Mouse (Mus musculus): ENCODE data around the gene Agfg1. TPM values are rescaled to one million over a fixed set of nuclear protein-coding genes. Genes with fewer than 3 reads are reported as not detected.

Gene Agfg1
- polyA plus RNA-seq, 1 experiment from 2014 or later: 25.7 TPM

DNA sequence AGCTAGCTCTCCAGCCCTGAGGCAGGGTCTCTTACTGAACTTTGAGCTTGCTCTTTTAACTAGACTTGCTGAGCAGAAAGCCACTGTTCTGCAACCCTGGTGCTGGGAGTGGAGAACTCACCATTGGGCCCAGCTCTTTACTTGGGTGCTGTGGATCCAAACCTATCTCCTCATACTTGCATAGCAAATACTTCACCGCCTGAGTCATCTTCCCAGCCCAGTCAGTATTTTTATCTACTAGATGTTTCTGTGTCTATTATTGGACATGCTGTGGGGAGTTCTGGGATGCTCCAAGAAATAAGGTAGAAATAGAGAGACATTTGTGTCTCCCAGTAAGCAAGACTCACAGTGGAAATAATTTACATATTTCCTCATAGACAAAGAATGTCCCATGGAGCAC is 35.2 kb upstream of the Agfg1 start:
- H3K4me3 ChIP-seq: no peak overlapping the region
- no peaks in the 10 kb centered on the region for H3K36me3 ChIP-seq
- no peak overlapping the region for H3K4me2 ChIP-seq
- peaks cover 8% of the 10 kb centered on the region; the same call in 1 of the 2 replicates for H3K4me1 ChIP-seq
- no peak overlapping the region for H3K9ac ChIP-seq
- 95% methylated on average over 1 of the region's 1 CpGs for WGBS
- H3K27me3 ChIP-seq: no peaks in the 10 kb centered on the region
- no peak overlapping the region for H3K27ac ChIP-seq
- H3K9me3 ChIP-seq: no peaks in the 10 kb centered on the region
- ATAC-seq (ENCODE audit: insufficient number of reproducible peaks, low FRiP score, low TSS enrichment, low read depth): no peak

DNA sequence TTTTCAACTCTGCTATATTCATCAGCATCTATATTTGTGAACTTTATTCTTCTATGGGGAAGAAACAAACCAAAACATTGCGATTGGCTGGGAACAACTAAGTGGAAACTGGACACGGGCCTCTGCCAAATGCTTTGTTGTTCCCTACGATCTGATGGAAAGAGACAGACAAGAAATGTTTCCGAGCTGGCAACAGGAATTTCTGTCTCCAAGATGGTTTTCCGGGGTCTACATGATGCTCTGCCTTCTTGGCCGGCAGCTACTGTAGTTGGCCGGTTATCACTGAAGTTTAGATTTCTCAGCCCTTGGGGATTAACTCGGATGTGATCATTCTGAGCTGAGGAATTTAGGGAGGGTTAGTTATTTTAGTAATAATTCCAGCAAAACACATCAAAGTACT is 32.9 kb upstream of the Agfg1 start:
- Histone ChIP-seq H3K27ac (no peak overlapping the region), H3K36me3 (no peaks in the 10 kb centered on the region), H3K4me2 (no peak overlapping the region), H3K27me3 (no peaks in the 10 kb centered on the region), H3K4me3 (no peak overlapping the region), H3K4me1 (peaks cover 7% of the 10 kb centered on the region; the same call in 1 of the 2 replicates), H3K9me3 (no peaks in the 10 kb centered on the region), H3K9ac (no peak overlapping the region)
- WGBS: 68% methylated on average over 8 of the region's 8 CpGs
- no peak for ATAC-seq (ENCODE audit: insufficient number of reproducible peaks, low FRiP score, low TSS enrichment, low read depth)

DNA sequence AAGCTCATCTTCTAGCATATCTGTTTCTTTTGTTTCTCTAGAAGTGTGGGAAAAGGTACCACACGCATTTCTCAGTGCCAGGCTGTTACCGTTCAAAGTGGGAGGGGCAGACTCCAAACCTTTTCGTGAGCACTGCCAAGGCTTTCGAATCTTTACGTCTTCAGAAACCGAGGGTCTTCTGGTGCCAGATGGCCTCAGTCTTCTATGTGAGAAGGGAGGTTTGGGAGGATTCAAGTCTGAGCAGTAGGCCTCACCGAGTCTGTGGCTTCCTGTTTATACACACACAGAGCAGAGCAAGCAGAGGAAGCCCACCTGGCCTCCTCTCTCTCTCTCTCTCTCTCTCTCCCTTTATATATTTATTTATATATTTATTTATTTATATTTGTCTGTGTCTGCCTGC is 32.1 kb upstream of the Agfg1 start:
- no peaks in the 10 kb centered on the region for H3K27me3 ChIP-seq
- no peak for ATAC-seq (ENCODE audit: insufficient number of reproducible peaks, low FRiP score, low TSS enrichment, low read depth)
- peaks cover 6% of the 10 kb centered on the region; the same call in 1 of the 2 replicates for H3K4me1 ChIP-seq
- no peaks in the 10 kb centered on the region for H3K9me3 ChIP-seq
- 77% methylated on average over 7 of the region's 7 CpGs for WGBS
- H3K27ac ChIP-seq: no peak overlapping the region
- H3K4me2 ChIP-seq: no peak overlapping the region
- H3K9ac ChIP-seq: no peak overlapping the region
- no peaks in the 10 kb centered on the region for H3K36me3 ChIP-seq
- H3K4me3 ChIP-seq: no peak overlapping the region

DNA sequence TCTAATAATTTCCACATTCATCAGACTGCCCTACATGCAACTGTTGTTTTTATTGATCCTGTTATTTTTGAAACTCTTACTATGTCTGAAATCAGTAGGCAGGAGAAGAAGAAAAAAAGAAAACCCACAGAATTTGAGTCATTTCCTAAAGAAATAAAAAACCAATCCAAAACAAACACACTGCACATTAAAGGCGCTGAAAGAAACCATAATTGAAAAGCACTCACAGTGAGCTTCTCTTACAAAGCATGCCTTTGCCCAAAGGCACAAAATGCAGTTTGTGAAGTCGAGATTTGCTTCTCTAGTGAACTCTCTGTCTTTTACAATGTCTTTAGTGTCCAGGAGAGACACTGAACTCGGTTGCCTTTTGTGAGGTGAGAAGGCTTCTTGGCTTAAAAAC is 30.7 kb upstream of the Agfg1 start:
- Histone ChIP-seq H3K4me2 (no peak overlapping the region), H3K36me3 (no peaks in the 10 kb centered on the region), H3K27me3 (no peaks in the 10 kb centered on the region), H3K27ac (peak overlapping the region; percentile 73), H3K9me3 (no peaks in the 10 kb centered on the region), H3K4me3 (no peak overlapping the region), H3K9ac (no peak overlapping the region), H3K4me1 (peaks cover 6% of the 10 kb centered on the region; the same call in 1 of the 2 replicates)
- no peak for ATAC-seq (ENCODE audit: insufficient number of reproducible peaks, low FRiP score, low TSS enrichment, low read depth)
- WGBS: 32% methylated on average over 3 of the region's 3 CpGs

DNA sequence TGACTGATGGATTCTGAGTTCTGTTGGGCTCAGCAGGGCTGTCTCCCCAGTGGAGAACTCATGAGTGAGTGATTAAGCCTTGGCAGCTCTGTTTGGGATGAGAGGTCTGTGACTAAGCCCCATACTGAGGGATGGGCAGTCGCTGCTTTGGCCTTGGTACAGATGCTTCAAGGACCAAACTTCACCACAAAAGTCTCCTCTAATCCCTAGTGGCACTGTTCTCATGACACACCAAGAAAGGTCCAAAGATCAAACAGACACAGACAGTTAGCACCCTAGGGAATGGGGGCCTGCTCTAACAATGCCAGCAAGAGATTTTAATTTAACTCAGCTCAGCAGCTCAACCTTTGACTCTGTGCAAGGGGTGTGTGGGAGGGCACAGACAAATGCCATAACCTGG is 27.5 kb upstream of the Agfg1 start:
- 66% methylated on average over 1 of the region's 1 CpGs for WGBS
- Histone ChIP-seq H3K9me3 (no peaks in the 10 kb centered on the region), H3K27me3 (no peaks in the 10 kb centered on the region), H3K36me3 (no peaks in the 10 kb centered on the region), H3K27ac (no peak overlapping the region), H3K4me2 (no peak overlapping the region), H3K9ac (no peak overlapping the region), H3K4me1 (peaks cover 6% of the 10 kb centered on the region; the same call in 1 of the 2 replicates), H3K4me3 (no peak overlapping the region)
- no peak for ATAC-seq (ENCODE audit: insufficient number of reproducible peaks, low FRiP score, low TSS enrichment, low read depth)

DNA sequence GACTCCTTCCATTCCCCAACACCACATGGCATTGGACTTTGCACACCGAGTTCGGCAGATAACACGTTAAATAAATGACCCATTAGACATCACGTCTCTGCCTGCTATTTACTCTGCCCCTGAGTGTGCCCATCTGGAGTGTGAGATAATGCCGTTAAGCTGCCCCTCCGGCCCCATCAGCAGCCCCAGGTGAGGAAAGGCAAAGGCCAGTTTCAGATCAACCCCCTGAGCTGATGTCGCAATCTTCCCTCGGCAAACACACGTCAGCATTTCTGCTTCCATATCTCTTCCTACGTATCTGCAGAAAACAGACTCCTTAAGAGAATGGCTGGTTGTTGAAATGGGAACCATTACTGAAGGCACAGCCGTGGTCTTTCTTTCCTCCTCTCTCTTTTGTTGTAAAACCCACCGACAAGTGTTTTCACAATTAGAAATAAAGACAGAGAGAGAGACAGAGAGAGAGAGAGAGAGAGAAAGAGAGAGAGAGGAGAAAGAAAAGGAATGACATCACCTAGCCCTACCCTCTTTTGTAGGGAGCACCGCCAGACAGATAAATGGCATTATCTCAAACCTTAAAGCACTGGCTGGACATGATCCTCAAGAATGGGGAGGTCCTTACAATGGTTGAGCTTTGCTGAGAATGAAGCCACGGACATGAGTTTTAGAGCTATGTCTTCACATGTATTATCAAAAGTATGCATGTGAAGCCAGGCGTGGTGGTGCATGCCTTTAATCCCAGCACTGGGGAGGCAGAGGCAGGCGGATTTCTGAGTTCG is 23.2 kb upstream of the Agfg1 start:
- H3K4me1 ChIP-seq: peaks cover 7% of the 10 kb centered on the region; the same call in 1 of the 2 replicates
- no peak for ATAC-seq (ENCODE audit: insufficient number of reproducible peaks, low FRiP score, low TSS enrichment, low read depth)
- WGBS: 73% methylated on average over 17 of the region's 17 CpGs
- no peak overlapping the region for H3K4me2 ChIP-seq
- H3K27me3 ChIP-seq: no peaks in the 10 kb centered on the region
- H3K9ac ChIP-seq: no peak overlapping the region
- no peak overlapping the region for H3K4me3 ChIP-seq
- H3K9me3 ChIP-seq: no peaks in the 10 kb centered on the region
- no peak overlapping the region for H3K27ac ChIP-seq
- H3K36me3 ChIP-seq: no peaks in the 10 kb centered on the region

DNA sequence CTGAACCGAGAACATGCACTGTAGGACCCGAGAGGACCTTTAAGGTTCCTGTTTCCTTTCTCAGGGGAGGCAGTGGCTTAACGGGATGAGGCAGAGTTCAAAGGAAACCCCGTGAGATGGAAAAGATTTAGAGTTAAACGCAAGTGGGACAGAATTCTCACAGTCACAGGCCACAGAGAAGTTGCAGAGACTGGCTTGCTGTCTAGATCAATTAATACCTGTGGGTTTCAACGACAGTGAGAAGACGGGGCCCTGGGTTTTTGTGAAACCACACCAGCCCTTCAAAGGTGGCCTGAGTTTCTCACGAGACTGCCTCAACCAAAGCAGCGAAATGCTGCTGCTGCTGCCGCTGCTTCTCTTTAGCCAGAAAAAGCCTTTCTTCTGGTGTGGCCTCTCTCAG is 19.9 kb upstream of the Agfg1 start:
- Histone ChIP-seq H3K27me3 (no peaks in the 10 kb centered on the region), H3K9me3 (no peaks in the 10 kb centered on the region), H3K4me2 (no peak overlapping the region), H3K9ac (no peak overlapping the region), H3K27ac (no peak overlapping the region), H3K4me1 (peaks cover 7% of the 10 kb centered on the region; the same call in 1 of the 2 replicates), H3K36me3 (no peaks in the 10 kb centered on the region), H3K4me3 (no peak overlapping the region)
- 43% methylated on average over 10 of the region's 10 CpGs for WGBS
- no peak for ATAC-seq (ENCODE audit: insufficient number of reproducible peaks, low FRiP score, low TSS enrichment, low read depth)

DNA sequence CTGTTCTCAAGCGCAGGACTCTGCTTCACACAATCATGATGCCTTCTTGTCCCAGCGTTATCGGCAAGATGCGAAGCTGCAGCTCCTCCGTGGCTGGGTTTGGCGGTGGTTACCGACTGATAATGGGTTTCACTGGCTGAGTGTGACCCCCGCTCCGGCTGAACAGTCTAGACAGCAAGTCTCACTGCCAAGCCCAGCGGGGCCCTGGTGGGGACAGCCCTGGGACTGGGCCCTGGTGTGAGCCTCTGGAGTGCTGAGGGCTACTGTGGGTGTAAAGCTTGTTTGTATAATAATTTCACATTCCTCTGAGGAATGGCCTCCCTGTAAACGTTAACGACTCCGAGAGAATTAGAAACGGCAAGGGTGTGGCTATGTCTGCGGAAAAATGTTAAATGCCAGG is 19.1 kb upstream of the Agfg1 start:
- Histone ChIP-seq H3K27ac (no peak overlapping the region), H3K9me3 (no peaks in the 10 kb centered on the region), H3K4me1 (peaks cover 7% of the 10 kb centered on the region; the same call in 1 of the 2 replicates), H3K4me2 (no peak overlapping the region), H3K27me3 (no peaks in the 10 kb centered on the region), H3K9ac (no peak overlapping the region), H3K4me3 (no peak overlapping the region), H3K36me3 (no peaks in the 10 kb centered on the region)
- WGBS: 35% methylated on average over 15 of the region's 15 CpGs
- ATAC-seq (ENCODE audit: insufficient number of reproducible peaks, low FRiP score, low TSS enrichment, low read depth): no peak

DNA sequence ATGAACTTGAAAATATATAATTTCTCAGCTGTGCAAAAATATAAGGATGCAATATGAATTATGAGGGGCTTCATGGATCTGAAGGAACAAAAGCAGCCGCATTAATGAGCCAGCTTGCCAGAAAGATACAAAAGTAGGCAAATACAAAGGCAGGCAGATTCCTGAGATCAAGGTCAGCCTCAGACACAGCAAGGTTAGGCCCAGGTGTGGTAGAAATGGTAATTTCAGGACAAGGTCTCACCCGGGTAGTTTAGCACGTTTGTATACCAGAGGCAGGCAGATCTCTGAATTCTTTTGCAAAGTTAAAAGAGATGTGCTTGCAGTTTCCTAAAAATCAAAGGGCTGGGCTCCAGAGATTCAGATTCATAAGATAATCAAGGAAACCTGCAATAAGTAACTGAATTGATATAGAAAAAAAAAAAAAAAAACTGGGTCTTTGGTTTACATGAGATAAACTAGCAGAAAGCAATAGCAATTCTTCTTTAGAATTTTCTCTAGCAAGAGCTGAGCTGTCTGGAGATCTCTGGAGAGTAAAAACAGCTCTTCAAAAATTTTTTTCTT is 18.6 kb upstream of the Agfg1 start:
- Histone ChIP-seq H3K4me2 (no peak overlapping the region), H3K9ac (no peak overlapping the region), H3K36me3 (no peaks in the 10 kb centered on the region), H3K9me3 (no peaks in the 10 kb centered on the region), H3K4me3 (no peak overlapping the region), H3K27me3 (no peaks in the 10 kb centered on the region), H3K4me1 (peaks cover 7% of the 10 kb centered on the region; the same call in 1 of the 2 replicates), H3K27ac (no peak overlapping the region)
- 69% methylated on average over 3 of the region's 3 CpGs for WGBS
- ATAC-seq (ENCODE audit: insufficient number of reproducible peaks, low FRiP score, low TSS enrichment, low read depth): no peak

DNA sequence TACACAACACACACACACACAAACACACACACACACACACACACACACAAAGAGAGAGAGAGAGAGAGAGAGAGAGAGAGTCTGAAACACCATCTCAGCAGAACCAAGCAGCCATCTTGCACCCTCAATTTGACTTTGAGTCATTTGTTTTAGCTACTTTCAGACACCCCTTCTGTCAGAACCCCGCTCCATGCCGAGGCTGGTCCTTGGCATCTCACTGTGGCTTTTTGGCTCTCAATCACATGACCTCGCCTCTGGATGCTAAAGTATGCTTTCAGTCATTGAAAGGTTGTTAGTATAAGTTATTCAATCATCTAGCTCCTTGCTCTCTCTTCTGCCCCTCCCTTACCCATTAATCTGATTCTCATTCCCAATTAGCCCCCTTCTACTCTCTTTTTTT is 17.4 kb upstream of the Agfg1 start:
- Histone ChIP-seq H3K4me2 (no peak overlapping the region), H3K27ac (no peak overlapping the region), H3K9ac (no peak overlapping the region), H3K9me3 (no peaks in the 10 kb centered on the region), H3K27me3 (no peaks in the 10 kb centered on the region), H3K36me3 (no peaks in the 10 kb centered on the region), H3K4me3 (no peak overlapping the region), H3K4me1 (peaks cover 7% of the 10 kb centered on the region; the same call in 1 of the 2 replicates)
- WGBS: 78% methylated on average over 3 of the region's 3 CpGs
- ATAC-seq (ENCODE audit: insufficient number of reproducible peaks, low FRiP score, low TSS enrichment, low read depth): no peak

DNA sequence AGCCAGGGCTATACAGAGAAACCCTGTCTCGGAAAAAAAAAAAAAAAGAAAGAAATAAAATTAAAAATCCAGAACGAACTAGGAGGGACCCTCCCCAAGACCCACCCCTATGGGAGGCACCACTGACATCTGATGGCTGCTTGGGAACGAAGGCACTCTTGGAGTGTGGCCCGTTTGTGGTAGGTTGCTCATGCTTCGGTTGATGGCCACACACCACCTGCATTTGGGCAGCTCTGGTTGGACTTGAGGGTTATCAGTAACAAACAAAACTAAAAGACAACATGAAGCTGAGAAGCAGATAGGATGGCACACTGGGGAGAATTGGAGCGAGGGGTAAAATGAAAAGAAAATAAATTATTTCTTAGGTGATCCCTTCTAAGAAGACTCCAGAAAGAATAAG is 15.1 kb upstream of the Agfg1 start:
- no peaks in the 10 kb centered on the region for H3K27me3 ChIP-seq
- no peak overlapping the region for H3K27ac ChIP-seq
- H3K4me1 ChIP-seq: peaks cover 6% of the 10 kb centered on the region; the same call in 1 of the 2 replicates
- no peaks in the 10 kb centered on the region for H3K36me3 ChIP-seq
- 81% methylated on average over 6 of the region's 6 CpGs for WGBS
- no peak for ATAC-seq (ENCODE audit: insufficient number of reproducible peaks, low FRiP score, low TSS enrichment, low read depth)
- no peaks in the 10 kb centered on the region for H3K9me3 ChIP-seq
- H3K4me2 ChIP-seq: no peak overlapping the region
- no peak overlapping the region for H3K4me3 ChIP-seq
- H3K9ac ChIP-seq: no peak overlapping the region

DNA sequence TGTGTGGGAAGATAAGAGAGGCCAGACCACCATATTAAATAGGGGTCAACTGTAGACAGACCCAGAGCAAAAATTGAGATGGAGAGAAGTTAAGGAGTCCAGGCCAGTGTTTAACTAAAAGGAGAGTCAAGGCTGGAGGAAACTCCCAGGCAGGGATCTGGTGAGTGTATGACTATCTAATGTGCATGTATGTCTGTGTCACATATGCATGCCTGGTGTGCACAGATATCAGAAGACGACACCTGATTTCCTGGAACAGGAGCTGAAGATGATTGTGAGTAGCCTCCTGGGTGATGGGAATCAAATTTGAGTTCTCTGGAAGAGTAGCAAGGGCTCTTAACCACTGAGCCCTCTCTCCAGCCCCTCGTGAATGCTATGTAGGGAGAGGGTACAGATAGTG is 14.0 kb upstream of the Agfg1 start:
- Histone ChIP-seq H3K27ac (no peak overlapping the region), H3K9me3 (no peaks in the 10 kb centered on the region), H3K4me2 (no peak overlapping the region), H3K9ac (no peak overlapping the region), H3K36me3 (no peaks in the 10 kb centered on the region), H3K27me3 (no peaks in the 10 kb centered on the region), H3K4me1 (peaks cover under 1% of the 10 kb centered on the region; the same call in 1 of the 2 replicates), H3K4me3 (no peak overlapping the region)
- 83% methylated on average over 2 of the region's 2 CpGs for WGBS
- ATAC-seq (ENCODE audit: insufficient number of reproducible peaks, low FRiP score, low TSS enrichment, low read depth): no peak
